Mouse (Mus musculus) hindbrain, embryonic 11.5 days (tissue): ENCODE results near the gene St3gal6. TPM values are rescaled to one million over a fixed set of nuclear protein-coding genes. Genes with fewer than 3 reads are reported as not detected.

Experiments used
- ATAC-seq: fragments of 200-750 bp; cut with Nextera tagmentation; 2 replicates; pipeline ENCODE4 v1.8.0; 2017; ENCODE audit warnings: mild to moderate bottlenecking, moderate TSS enrichment, moderate library complexity; ENCODE audit not compliant: low FRiP score
- DNase-seq: peaks from one replicate; pipeline ENCODE4 v3.0.0-alpha.2; 2015; ENCODE audit warnings: low spot score
- H3K27ac ChIP-seq: fragments of 300-500 bp; sonication (generic); 2 replicates; pipeline ENCODE4 v1.5.1; 2014; ENCODE audit warnings: mild to moderate bottlenecking, low read depth, low read length
- H3K27me3 ChIP-seq: fragments of 300-500 bp; sonication (generic); 2 replicates; pipeline ENCODE4 v1.6.1; 2014; ENCODE audit warnings: mild to moderate bottlenecking, low read length, moderate library complexity, mixed read lengths; ENCODE audit not compliant: control insufficient read depth, insufficient read depth
- H3K36me3 ChIP-seq: fragments of 300-500 bp; sonication (generic); 2 replicates; pipeline ENCODE4 v1.6.1; 2014; ENCODE audit warnings: mild to moderate bottlenecking, low read length, moderate library complexity, mixed read lengths; ENCODE audit not compliant: control insufficient read depth, insufficient read depth
- H3K4me1 ChIP-seq: fragments of 300-500 bp; sonication (generic); replicated peaks from 2 replicates; pipeline ENCODE4 v1.6.1; 2014; ENCODE audit warnings: low read length, mixed read lengths; ENCODE audit not compliant: control insufficient read depth, insufficient read depth
- H3K4me2 ChIP-seq: fragments of 300-500 bp; sonication (generic); replicated peaks from 2 replicates; pipeline ENCODE4 v1.6.1; 2014; ENCODE audit warnings: mild to moderate bottlenecking, low read depth, low read length
- H3K4me3 ChIP-seq: fragments of 300-500 bp; sonication (generic); 2 replicates; pipeline ENCODE4 v1.5.1; 2014; ENCODE audit warnings: low read depth, low read length
- H3K9ac ChIP-seq: fragments of 300-500 bp; sonication (generic); 2 replicates; pipeline ENCODE4 v1.6.1; 2014; ENCODE audit warnings: low read depth, low read length
- H3K9me3 ChIP-seq: fragments of 300-500 bp; sonication (generic); 2 replicates; pipeline ENCODE4 v1.6.1; 2016; ENCODE audit warnings: low read length; ENCODE audit not compliant: control insufficient read depth
- WGBS: fragments of 180-500 bp; shearing (Covaris S2); extraction: QIAGEN DNeasy Blood & Tissue Kit; methylation state at CpG from one replicate; pipeline ENCODE4 v1.1.7; 2014; 5-methylcytosine and 5-hydroxymethylcytosine counted together
- polyA plus RNA-seq: library from polyadenylated mRNA; unstranded; fragments of >200 nt; fragmentation: Nextera tagmentation; extraction: Ambion mirVana; gene quantifications from 2 replicates; pipeline ENCODE4 v1.2.1, GENCODE M21; 2014

Gene St3gal6
- polyA plus RNA-seq, 1 experiment from 2014 or later, result 9.8 TPM

DNA sequence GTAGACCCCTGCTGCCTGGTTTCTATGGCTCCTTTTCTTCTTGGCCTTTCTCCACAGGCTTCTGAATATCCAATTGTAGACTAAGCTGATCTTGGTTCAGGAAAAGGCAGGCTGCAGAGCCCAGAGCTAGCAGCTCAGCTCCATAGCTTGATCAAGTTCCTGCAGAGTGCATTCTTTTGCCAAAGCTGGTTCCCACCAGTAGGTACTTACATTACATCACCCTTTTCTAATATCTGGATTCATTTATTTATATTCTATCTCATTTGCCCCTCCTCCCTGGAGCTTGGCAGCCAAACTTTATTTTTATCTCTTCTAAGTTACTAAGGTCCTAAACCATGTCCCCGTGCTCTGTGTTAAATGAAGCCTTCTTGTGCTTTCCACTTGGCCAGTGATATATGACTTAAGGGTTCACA lies 24.9 kb downstream of the St3gal6 start:
- DNase-seq (no peak), ATAC-seq (peak; percentile 29; the same call in 1 of the 2 replicates)
- Histone ChIP-seq H3K9ac (no peak overlapping the region), H3K27ac (no peak overlapping the region), H3K4me3 (no peak overlapping the region), H3K9me3 (no peaks in the 10 kb centered on the region), H3K4me1 (no peaks in the 10 kb centered on the region), H3K27me3 (no peaks in the 10 kb centered on the region), H3K4me2 (no peak overlapping the region), H3K36me3 (no peaks in the 10 kb centered on the region)
- WGBS, result 82% methylated on average over 1 of the region's 1 CpGs

DNA sequence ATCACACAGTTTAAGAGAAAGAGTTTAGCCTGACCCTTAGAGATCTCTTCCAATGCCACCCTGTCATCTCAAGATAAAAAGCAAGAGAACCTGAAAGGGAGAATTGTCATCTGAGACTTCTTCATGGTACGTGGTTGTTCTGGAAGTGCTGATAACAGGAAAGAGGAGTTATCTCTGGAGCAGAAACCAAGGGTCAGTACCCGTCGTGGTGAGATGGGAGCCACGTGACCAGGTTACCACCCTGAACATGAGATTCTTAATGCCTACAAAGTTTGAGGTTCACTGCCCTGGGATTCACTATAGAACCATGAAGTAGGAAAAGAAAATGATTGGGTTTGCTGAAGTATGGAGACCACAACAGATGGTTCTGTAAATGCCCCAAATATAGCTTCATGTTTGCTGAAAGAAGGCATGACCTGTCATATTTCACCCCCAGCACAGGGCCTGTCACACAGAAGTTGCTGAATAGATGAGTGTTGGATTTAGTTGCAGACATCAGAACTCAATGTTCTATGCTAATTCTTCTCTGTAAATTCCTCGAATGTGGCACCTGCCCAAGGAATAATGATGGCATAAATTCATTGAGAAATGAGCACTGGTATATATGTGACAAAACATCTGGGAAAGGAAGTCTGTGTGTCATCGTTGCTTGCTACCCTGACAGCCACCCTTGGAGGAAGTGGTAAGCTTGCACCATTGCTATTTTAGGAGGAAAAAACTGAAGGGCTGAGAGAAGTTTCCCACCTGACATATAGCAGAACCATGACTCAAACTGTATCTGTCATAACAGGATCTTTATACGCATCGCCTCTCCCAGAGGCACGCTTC lies 25.9 kb downstream of the St3gal6 start:
- H3K36me3 ChIP-seq, result no peaks in the 10 kb centered on the region
- H3K4me1 ChIP-seq, result no peaks in the 10 kb centered on the region
- DNase-seq (no peak), ATAC-seq (no peak)
- WGBS, result 80% methylated on average over 9 of the region's 9 CpGs
- no peaks in the 10 kb centered on the region for H3K27me3 ChIP-seq
- H3K9me3 ChIP-seq, result no peaks in the 10 kb centered on the region
- H3K27ac ChIP-seq, result no peak overlapping the region
- no peak overlapping the region for H3K4me3 ChIP-seq
- no peak overlapping the region for H3K4me2 ChIP-seq
- H3K9ac ChIP-seq, result no peak overlapping the region

DNA sequence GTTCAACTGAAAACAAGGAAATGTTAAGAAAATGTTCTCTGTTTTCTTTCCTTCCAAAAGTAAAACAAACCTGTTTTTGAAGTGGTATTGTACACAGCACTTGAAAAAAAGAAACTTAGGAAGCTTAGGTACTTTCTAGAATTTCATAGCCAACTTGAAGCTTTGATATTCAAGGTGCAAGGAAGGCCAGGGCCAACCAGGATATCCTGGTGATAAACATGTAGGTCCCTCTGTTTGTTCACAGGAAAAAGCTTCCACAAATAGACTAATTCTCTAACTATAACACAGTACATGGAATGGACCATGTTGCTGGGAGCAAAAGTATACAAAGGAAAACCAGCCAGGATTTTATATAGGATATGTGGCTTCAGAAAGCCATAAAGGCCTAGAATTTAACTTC lies 27.3 kb downstream of the St3gal6 start:
- H3K9me3 ChIP-seq, result no peaks in the 10 kb centered on the region
- H3K4me3 ChIP-seq, result no peak overlapping the region
- no peak overlapping the region for H3K27ac ChIP-seq
- no peaks in the 10 kb centered on the region for H3K4me1 ChIP-seq
- ATAC-seq (no peak), DNase-seq (no peak)
- H3K36me3 ChIP-seq, result no peaks in the 10 kb centered on the region
- H3K27me3 ChIP-seq, result no peaks in the 10 kb centered on the region
- H3K4me2 ChIP-seq, result no peak overlapping the region
- H3K9ac ChIP-seq, result no peak overlapping the region

DNA sequence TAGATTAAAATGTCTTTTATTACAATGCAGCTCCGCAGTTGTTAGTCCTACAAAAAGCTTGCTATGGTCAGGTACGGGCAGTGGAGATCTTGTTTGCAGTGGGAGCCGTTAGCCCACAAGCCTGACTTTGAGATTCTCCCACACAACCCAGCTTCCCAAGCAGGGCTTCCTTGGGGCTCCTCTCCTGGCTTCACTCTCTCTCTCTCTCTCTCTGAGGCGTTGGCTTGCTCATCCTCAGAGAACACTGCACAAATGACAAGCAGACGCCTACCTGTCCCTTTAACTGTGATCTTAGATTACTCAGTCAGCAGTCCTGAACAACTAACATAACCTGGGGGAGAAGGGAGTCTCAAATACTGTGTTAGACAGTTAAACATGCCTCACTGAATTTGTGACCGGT lies 36.2 kb downstream of the St3gal6 start:
- Histone ChIP-seq H3K9ac (no peak overlapping the region), H3K4me1 (no peaks in the 10 kb centered on the region), H3K36me3 (no peaks in the 10 kb centered on the region), H3K9me3 (no peaks in the 10 kb centered on the region), H3K27me3 (no peaks in the 10 kb centered on the region), H3K4me2 (no peak overlapping the region), H3K4me3 (no peak overlapping the region), H3K27ac (no peak overlapping the region)
- WGBS, result 88% methylated on average over 6 of the region's 6 CpGs
- DNase-seq (no peak), ATAC-seq (no peak)

DNA sequence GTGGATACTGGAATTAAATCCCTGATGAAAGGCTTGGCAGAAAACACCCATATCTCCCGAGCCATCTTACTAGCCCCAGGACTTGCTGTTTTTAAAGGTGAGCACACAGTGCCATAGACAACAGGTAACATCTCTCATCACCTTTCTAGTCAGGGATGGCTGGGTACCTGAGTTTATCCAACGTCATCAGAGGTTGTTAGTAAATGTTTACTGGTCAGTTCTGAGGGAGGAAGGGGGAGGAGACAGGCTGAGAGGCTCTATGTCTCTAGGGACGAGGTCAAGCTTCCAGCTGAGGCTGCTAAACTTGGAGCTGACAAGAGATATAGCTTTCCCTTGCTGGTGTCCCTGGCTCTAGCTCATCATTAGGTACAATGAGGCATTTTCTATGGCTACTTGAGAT lies 41.7 kb downstream of the St3gal6 start:
- 67% methylated on average over 3 of the region's 3 CpGs for WGBS
- no peak for DNase-seq
- no peak overlapping the region for H3K27ac ChIP-seq
- H3K9me3 ChIP-seq, result no peaks in the 10 kb centered on the region
- no peak overlapping the region for H3K4me2 ChIP-seq
- H3K36me3 ChIP-seq, result no peaks in the 10 kb centered on the region
- no peak overlapping the region for H3K9ac ChIP-seq
- no peaks in the 10 kb centered on the region for H3K27me3 ChIP-seq
- no peaks in the 10 kb centered on the region for H3K4me1 ChIP-seq
- ATAC-seq, result no peak
- H3K4me3 ChIP-seq, result no peak overlapping the region

DNA sequence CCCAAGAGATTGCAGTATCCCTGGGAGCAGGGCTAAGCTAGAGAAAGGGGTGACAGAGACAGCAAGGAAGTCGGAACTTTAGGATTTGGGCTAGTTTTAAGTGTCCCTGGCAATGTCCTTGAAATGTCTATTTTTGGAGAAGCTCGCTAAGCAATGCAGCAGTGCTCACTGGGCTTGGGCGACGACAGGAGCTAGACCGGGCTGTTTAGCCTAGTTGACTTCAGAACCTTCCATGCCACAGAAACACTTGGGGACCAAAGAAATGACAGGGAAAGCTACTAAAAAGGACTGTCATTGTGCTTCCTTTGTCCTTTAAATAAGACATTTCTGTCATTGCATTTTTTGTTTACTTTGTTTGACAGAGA lies 42.2 kb downstream of the St3gal6 start:
- Histone ChIP-seq H3K9ac (no peak overlapping the region), H3K27ac (no peak overlapping the region), H3K27me3 (no peaks in the 10 kb centered on the region), H3K4me1 (no peaks in the 10 kb centered on the region), H3K4me3 (no peak overlapping the region), H3K4me2 (no peak overlapping the region), H3K36me3 (no peaks in the 10 kb centered on the region), H3K9me3 (no peaks in the 10 kb centered on the region)
- 85% methylated on average over 5 of the region's 5 CpGs for WGBS
- no peak for DNase-seq
- ATAC-seq, result no peak

DNA sequence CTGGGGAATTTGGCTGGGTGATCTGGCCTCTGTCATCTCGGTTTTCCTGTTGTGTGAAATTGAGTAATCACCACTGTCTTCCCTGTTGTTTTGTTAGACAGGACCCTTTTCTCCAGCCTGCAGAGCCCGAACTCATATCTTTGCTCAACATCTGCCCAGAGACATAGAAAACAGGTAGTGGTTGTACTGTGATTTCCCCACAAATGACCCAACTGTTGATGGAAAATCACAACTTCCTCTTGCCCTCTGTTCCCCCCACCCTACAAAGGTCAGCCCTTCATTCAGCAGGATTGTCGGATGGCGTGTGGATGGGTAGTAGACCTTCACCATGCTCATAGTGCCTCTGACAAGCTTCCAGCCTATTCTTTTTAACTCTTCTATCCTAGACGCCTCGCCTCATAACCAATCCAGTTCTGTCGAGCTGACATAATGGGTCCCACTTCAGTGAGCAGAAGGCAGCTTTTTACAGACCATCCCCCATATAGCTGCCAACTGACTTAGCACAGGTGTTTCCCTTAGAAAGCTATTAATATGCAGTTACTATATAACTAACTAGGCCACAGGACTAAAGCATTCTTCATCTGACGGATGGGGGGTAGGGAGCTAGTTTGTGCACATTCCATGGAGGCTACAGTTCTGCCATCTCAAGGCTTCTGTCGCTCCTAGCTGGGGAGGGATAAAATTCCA lies 42.7 kb downstream of the St3gal6 start:
- Histone ChIP-seq H3K9ac (no peak overlapping the region), H3K9me3 (no peaks in the 10 kb centered on the region), H3K4me2 (no peak overlapping the region), H3K36me3 (no peaks in the 10 kb centered on the region), H3K27ac (no peak overlapping the region), H3K27me3 (no peaks in the 10 kb centered on the region), H3K4me3 (no peak overlapping the region), H3K4me1 (no peaks in the 10 kb centered on the region)
- DNase-seq (no peak), ATAC-seq (no peak)
- 79% methylated on average over 9 of the region's 9 CpGs for WGBS

DNA sequence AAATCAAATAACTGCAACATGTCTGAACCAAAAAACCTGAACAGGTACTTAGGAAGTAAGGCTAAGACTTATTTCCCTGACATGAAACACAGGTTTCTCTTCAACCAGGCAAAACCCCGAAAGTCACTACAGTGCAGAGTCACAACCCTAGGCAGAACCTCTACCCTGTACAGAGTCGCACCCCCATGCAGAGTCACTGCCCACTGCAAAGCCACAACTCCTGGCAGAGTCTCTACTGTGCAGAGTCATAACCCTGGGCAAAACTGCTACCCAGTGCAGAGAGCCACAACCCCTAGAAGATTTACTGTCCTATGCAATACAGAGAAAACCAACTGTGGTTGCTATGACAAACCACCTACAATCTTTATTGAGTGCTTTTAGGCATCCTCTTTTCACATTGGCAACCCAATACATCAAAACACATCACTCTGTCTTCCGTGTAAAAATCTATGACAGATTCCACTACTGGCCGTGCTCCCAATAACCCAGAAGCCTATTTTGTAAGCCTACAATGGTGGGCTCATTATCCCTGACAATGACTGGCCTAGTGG lies 44.1 kb downstream of the St3gal6 start:
- ATAC-seq, result no peak
- Histone ChIP-seq H3K36me3 (no peaks in the 10 kb centered on the region), H3K27ac (no peak overlapping the region)

DNA sequence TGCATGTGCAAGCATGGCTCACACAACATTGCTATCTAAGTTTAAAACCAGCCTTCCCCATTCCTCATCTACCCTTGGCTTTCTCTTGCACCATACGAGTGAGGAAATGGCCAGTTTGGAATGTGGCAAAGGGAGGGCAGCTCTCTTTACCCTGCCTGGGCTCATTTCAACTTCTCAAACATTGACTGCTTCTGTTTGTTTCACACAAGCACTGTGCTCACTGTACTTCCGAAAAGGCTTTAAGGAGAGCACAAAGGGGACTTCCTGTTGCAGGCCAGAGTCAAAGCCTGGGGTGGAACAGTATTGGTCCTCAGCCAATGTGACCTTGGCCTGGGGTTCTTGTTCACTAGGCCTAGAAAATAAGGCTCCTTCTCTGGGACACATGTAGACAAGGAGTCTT lies 47.7 kb downstream of the St3gal6 start:
- no peak overlapping the region for H3K27ac ChIP-seq
- H3K36me3 ChIP-seq, result no peaks in the 10 kb centered on the region
- H3K9me3 ChIP-seq, result no peaks in the 10 kb centered on the region
- WGBS, result 80% methylated on average over 2 of the region's 2 CpGs
- H3K4me3 ChIP-seq, result no peak overlapping the region
- no peak overlapping the region for H3K9ac ChIP-seq
- DNase-seq (no peak), ATAC-seq (no peak)
- no peaks in the 10 kb centered on the region for H3K4me1 ChIP-seq
- no peaks in the 10 kb centered on the region for H3K27me3 ChIP-seq
- H3K4me2 ChIP-seq, result no peak overlapping the region

More for the DNA sequence above, 44.1 kb downstream of the St3gal6 start:
- no peaks in the 10 kb centered on the region for H3K27me3 ChIP-seq
- no peaks in the 10 kb centered on the region for H3K9me3 ChIP-seq
- WGBS, result 93% methylated on average over 4 of the region's 4 CpGs
- no peak overlapping the region for H3K9ac ChIP-seq
- no peak for DNase-seq
- H3K4me1 ChIP-seq, result no peaks in the 10 kb centered on the region
- H3K4me3 ChIP-seq, result no peak overlapping the region
- H3K4me2 ChIP-seq, result no peak overlapping the region
